Mouse (Mus musculus) spleen, postnatal 36 days (tissue): Measurements from ENCODE around the gene Il17rc.

Source experiments
- DNase-seq, 2 experiments: peaks; one replicate each; pipeline ENCODE4 v3.0.0; 2022; ENCODE audit warnings: low spot score in 2 of 2, mixed read lengths in 1 of 2

Il17rc gene

GRCm38 (mm10) chr6:113455007-113455406 lies 16.2 kb upstream of the Il17rc start:
- DNase-seq = peak in 1 of 2 experiments; percentile 22

GRCm38 (mm10) chr6:113457952-113458534 lies 13.2 kb upstream of the Il17rc start, which contains the start of gene Il17re:
TSS of gene Il17re (plus strand) at chr6:113458484.
- no peak for DNase-seq

- DNase-seq = no peak
Observed at GRCm38 (mm10) chr6:113458635-113459034, 12.6 kb upstream of the Il17rc start.

- no peak for DNase-seq
Observed at GRCm38 (mm10) chr6:113464040-113464439, 7.2 kb upstream of the Il17rc start.

- DNase-seq = no peak
Observed at GRCm38 (mm10) chr6:113465602-113466001, 5.6 kb upstream of the Il17rc start.

GRCm38 (mm10) chr6:113468512-113468911 lies 2.7 kb upstream of the Il17rc start:
- no peak for DNase-seq

- DNase-seq = peak; percentile 62 to 70
Observed at GRCm38 (mm10) chr6:113469021-113469420, 2.2 kb upstream of the Il17rc start.

- peak; percentile 48 to 50 for DNase-seq
Observed at GRCm38 (mm10) chr6:113469432-113469831, 1.8 kb upstream of the Il17rc start.

GRCm38 (mm10) chr6:113472061-113472460 lies 834 bp downstream of the Il17rc start:
- no peak for DNase-seq

GRCm38 (mm10) chr6:113473246-113473645 lies 2.0 kb downstream of the Il17rc start:
- DNase-seq = no peak

- no peak for DNase-seq
Observed at GRCm38 (mm10) chr6:113473715-113474114, 2.5 kb downstream of the Il17rc start.

GRCm38 (mm10) chr6:113477353-113477752 lies 6.1 kb downstream of the Il17rc start:
- no peak for DNase-seq

- no peak for DNase-seq
Observed at GRCm38 (mm10) chr6:113478906-113479305, 7.7 kb downstream of the Il17rc start.

- DNase-seq = no peak
Observed at GRCm38 (mm10) chr6:113480555-113481373, 9.5 kb downstream of the Il17rc start.

GRCm38 (mm10) chr6:113482477-113483099 lies 11.4 kb downstream of the Il17rc start:
- DNase-seq = peak; percentile 22 to 25

- peak; percentile 94 to 96 for DNase-seq
Observed at GRCm38 (mm10) chr6:113483100-113483615, 11.9 kb downstream of the Il17rc start, which contains the start of gene Creld1. TSS of gene Creld1 (plus strand) at chr6:113483297.

GRCm38 (mm10) chr6:113483729-113484128 lies 12.5 kb downstream of the Il17rc start:
- DNase-seq = no peak

- DNase-seq = no peak
Observed at GRCm38 (mm10) chr6:113487125-113487576, 15.9 kb downstream of the Il17rc start.

- DNase-seq = no peak
Observed at GRCm38 (mm10) chr6:113489410-113489809, 18.2 kb downstream of the Il17rc start.

GRCm38 (mm10) chr6:113492101-113492864 lies 21.1 kb downstream of the Il17rc start:
- DNase-seq = no peak

GRCm38 (mm10) chr6:113494258-113494788 lies 23.1 kb downstream of the Il17rc start:
- DNase-seq = peak; percentile 84
